Mouse (Mus musculus): ENCODE results near the gene Fcgrt. TPM values are rescaled to one million over a fixed set of nuclear protein-coding genes. Genes with fewer than 3 reads are reported as not detected.

Gene Fcgrt
- polyA plus RNA-seq, 1 experiment: 67.2 TPM

GRCm38 (mm10) chr7:45121966-45122365 lies 18.3 kb upstream of the Fcgrt start:
- peaks cover 29% of the 10 kb centered on the region for H3K79me2 ChIP-seq (ENCODE audit: control insufficient read depth, insufficient read depth)
- no peak for TF ChIP-seq POLR2A (IDR thresholded peaks at IDR 0.05; ENCODE audit: insufficient read length, low read depth)
- no peak for TF ChIP-seq TCF12 (IDR thresholded peaks at IDR 0.05; ENCODE audit: insufficient read depth, poor library complexity, severe bottlenecking)
- no peak for TF ChIP-seq MAX (IDR thresholded peaks at IDR 0.05; ENCODE audit: low read depth)
- H3K4me2 ChIP-seq (ENCODE audit: low read depth): no peak overlapping the region
- peaks cover 59% of the 10 kb centered on the region for H3K36me3 ChIP-seq (ENCODE audit: control insufficient read depth, insufficient read depth)
- H3ac ChIP-seq (ENCODE audit: control insufficient read depth, insufficient read length): no peak overlapping the region
- H3K27me3 ChIP-seq (ENCODE audit: control insufficient read depth, insufficient read depth, insufficient read length): no peaks in the 10 kb centered on the region
- H3K4me3 ChIP-seq: peak overlapping the region; percentile 81

DNA sequence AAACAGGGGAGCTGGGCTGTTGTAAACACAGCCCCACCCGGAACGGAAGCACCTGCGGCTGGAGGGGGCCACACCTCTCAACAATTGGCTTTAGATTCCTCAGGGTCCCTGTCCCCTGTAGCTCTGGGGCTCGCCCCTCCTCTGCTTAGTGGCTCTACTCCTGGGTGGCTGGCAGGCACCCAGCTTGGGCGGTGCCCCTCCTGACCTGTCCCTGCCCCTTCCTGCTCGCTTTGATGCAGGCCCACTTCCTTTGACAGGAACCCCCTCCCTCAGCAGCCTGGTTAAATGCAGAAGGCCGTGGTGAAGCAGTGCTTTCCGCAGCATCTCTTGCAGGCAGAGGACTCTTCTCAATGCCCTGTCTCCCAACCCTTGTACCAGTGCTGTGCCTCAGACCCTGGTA lies 17.8 kb upstream of the Fcgrt start:
- Histone ChIP-seq H3K36me3 (ENCODE audit: control insufficient read depth, insufficient read depth) (peaks cover 53% of the 10 kb centered on the region), H3K4me2 (ENCODE audit: low read depth) (no peak overlapping the region), H3ac (ENCODE audit: control insufficient read depth, insufficient read length) (no peak overlapping the region), H3K4me3 (no peak overlapping the region), H3K27me3 (ENCODE audit: control insufficient read depth, insufficient read depth, insufficient read length) (no peaks in the 10 kb centered on the region), H3K79me2 (ENCODE audit: control insufficient read depth, insufficient read depth) (peaks cover 23% of the 10 kb centered on the region)
- TF ChIP-seq MYOG (IDR thresholded peaks at IDR 0.05; ENCODE audit: control insufficient read depth in 1 of 3, insufficient read depth in 1 of 3, insufficient read length in 2 of 3, low read depth in 2 of 3) (no peak), TCF3 (IDR thresholded peaks at IDR 0.05; ENCODE audit: insufficient read length, low read depth) (no peak), POLR2AphosphoS2 (IDR thresholded peaks at IDR 0.05; ENCODE audit: insufficient read length, low read depth) (peak; percentile 68), E2F4 (IDR thresholded peaks at IDR 0.05; ENCODE audit: insufficient read depth) (no peak), REST (IDR thresholded peaks at IDR 0.05; ENCODE audit: insufficient read depth, insufficient read length) (no peak), USF1 (IDR thresholded peaks at IDR 0.05; ENCODE audit: low read depth) (no peak), MYOD1 (IDR thresholded peaks at IDR 0.05; ENCODE audit: control insufficient read depth in 1 of 3, insufficient read length in 2 of 3, low read depth in 2 of 3) (no peak)

GRCm38 (mm10) chr7:45119780-45120709 lies 16.4 kb upstream of the Fcgrt start:
- peaks cover 16% of the 10 kb centered on the region for H3K79me2 ChIP-seq (ENCODE audit: control insufficient read depth, insufficient read depth)
- no peak overlapping the region for H3K4me2 ChIP-seq (ENCODE audit: low read depth)
- H3ac ChIP-seq (ENCODE audit: control insufficient read depth, insufficient read length): no peak overlapping the region
- TF ChIP-seq POLR2AphosphoS2 (IDR thresholded peaks at IDR 0.05; ENCODE audit: insufficient read length, low read depth) (no peak), MYOG (IDR thresholded peaks at IDR 0.05; ENCODE audit: control insufficient read depth in 1 of 3, insufficient read depth in 1 of 3, insufficient read length in 2 of 3, low read depth in 2 of 3) (no peak), REST (IDR thresholded peaks at IDR 0.05; ENCODE audit: insufficient read depth, insufficient read length) (no peak), E2F4 (IDR thresholded peaks at IDR 0.05; ENCODE audit: insufficient read depth) (no peak), CEBPB (IDR thresholded peaks at IDR 0.05; ENCODE audit: insufficient read depth, poor library complexity, severe bottlenecking) (no peak)
- H3K4me3 ChIP-seq: no peak overlapping the region
- H3K27me3 ChIP-seq (ENCODE audit: control insufficient read depth, insufficient read depth, insufficient read length): no peaks in the 10 kb centered on the region
- H3K36me3 ChIP-seq (ENCODE audit: control insufficient read depth, insufficient read depth): peaks cover 39% of the 10 kb centered on the region

GRCm38 (mm10) chr7:45118336-45118735 lies 14.7 kb upstream of the Fcgrt start:
- H3K36me3 ChIP-seq (ENCODE audit: control insufficient read depth, insufficient read depth): peaks cover 39% of the 10 kb centered on the region
- no peak overlapping the region for H3K4me3 ChIP-seq
- H3K27me3 ChIP-seq (ENCODE audit: control insufficient read depth, insufficient read depth, insufficient read length): no peaks in the 10 kb centered on the region
- H3ac ChIP-seq (ENCODE audit: control insufficient read depth, insufficient read length): no peak overlapping the region
- H3K4me2 ChIP-seq (ENCODE audit: low read depth): no peak overlapping the region
- H3K79me2 ChIP-seq (ENCODE audit: control insufficient read depth, insufficient read depth): peaks cover 8% of the 10 kb centered on the region
- no peak for TF ChIP-seq TCF3 (IDR thresholded peaks at IDR 0.05; ENCODE audit: insufficient read length, low read depth)
- no peak for TF ChIP-seq POLR2AphosphoS2 (IDR thresholded peaks at IDR 0.05; ENCODE audit: insufficient read length, low read depth)
- TF ChIP-seq USF1 (IDR thresholded peaks at IDR 0.05; ENCODE audit: low read depth): no peak
- TF ChIP-seq TCF12 (IDR thresholded peaks at IDR 0.05; ENCODE audit: insufficient read depth, poor library complexity, severe bottlenecking): no peak
- TF ChIP-seq REST (IDR thresholded peaks at IDR 0.05; ENCODE audit: insufficient read depth, insufficient read length): no peak
- no peak for TF ChIP-seq MYOD1 (IDR thresholded peaks at IDR 0.05; ENCODE audit: control insufficient read depth in 1 of 3, insufficient read length in 2 of 3, low read depth in 2 of 3)
- no peak for TF ChIP-seq SRF (IDR thresholded peaks at IDR 0.05; ENCODE audit: control insufficient read depth, insufficient read length, low read depth)
- no peak for TF ChIP-seq MYOG (IDR thresholded peaks at IDR 0.05; ENCODE audit: control insufficient read depth in 1 of 3, insufficient read depth in 1 of 3, insufficient read length in 2 of 3, low read depth in 2 of 3)
- no peak for TF ChIP-seq CEBPB (IDR thresholded peaks at IDR 0.05; ENCODE audit: insufficient read depth, poor library complexity, severe bottlenecking)
- no peak for TF ChIP-seq POLR2A (IDR thresholded peaks at IDR 0.05; ENCODE audit: insufficient read length, low read depth)
- no peak for TF ChIP-seq MAX (IDR thresholded peaks at IDR 0.05; ENCODE audit: low read depth)
- no peak for TF ChIP-seq E2F4 (IDR thresholded peaks at IDR 0.05; ENCODE audit: insufficient read depth)

- H3K79me2 ChIP-seq (ENCODE audit: control insufficient read depth, insufficient read depth): peaks cover under 1% of the 10 kb centered on the region
- H3ac ChIP-seq (ENCODE audit: control insufficient read depth, insufficient read length): no peak overlapping the region
- H3K4me2 ChIP-seq (ENCODE audit: low read depth): no peak overlapping the region
- no peak overlapping the region for H3K4me3 ChIP-seq
- no peaks in the 10 kb centered on the region for H3K27me3 ChIP-seq (ENCODE audit: control insufficient read depth, insufficient read depth, insufficient read length)
- no peak for TF ChIP-seq USF1 (IDR thresholded peaks at IDR 0.05; ENCODE audit: low read depth)
- TF ChIP-seq POLR2A (IDR thresholded peaks at IDR 0.05; ENCODE audit: insufficient read length, low read depth): no peak
- TF ChIP-seq E2F4 (IDR thresholded peaks at IDR 0.05; ENCODE audit: insufficient read depth): no peak
- TF ChIP-seq MYOD1 (IDR thresholded peaks at IDR 0.05; ENCODE audit: control insufficient read depth in 1 of 3, insufficient read length in 2 of 3, low read depth in 2 of 3): no peak
- no peak for TF ChIP-seq MAX (IDR thresholded peaks at IDR 0.05; ENCODE audit: low read depth)
- TF ChIP-seq SRF (IDR thresholded peaks at IDR 0.05; ENCODE audit: control insufficient read depth, insufficient read length, low read depth): no peak
- no peak for TF ChIP-seq TCF3 (IDR thresholded peaks at IDR 0.05; ENCODE audit: insufficient read length, low read depth)
- peaks cover 33% of the 10 kb centered on the region for H3K36me3 ChIP-seq (ENCODE audit: control insufficient read depth, insufficient read depth)
Observed at GRCm38 (mm10) chr7:45117566-45117965, 13.9 kb upstream of the Fcgrt start.
